Mouse (Mus musculus): ENCODE results near the gene Jtb. TPM values are rescaled to one million over a fixed set of nuclear protein-coding genes. Genes with fewer than 3 reads are reported as not detected.

Jtb gene
- total and polyA plus RNA-seq, 2 experiments from 2014 or later = 87.2 to 116 TPM

DNA sequence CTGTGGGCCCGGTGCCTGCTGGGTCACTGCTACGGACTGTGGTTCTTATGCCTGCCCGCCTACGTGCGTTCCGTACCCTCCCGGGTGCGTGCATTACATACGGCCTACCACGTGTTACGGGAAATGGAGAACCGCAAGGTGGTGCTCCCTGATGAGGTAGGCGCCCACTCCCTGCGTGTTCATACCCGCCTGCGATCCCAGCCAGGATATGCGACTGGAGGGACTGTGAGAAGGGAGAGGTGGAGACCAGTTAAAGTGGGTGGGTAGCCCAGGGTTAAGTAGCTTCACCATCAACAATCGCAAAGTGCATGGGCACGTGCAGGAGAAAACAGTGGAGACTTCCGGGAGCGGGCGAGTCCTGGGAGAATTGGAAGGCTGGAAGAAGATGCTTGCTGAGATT, 42.5 kb downstream of the Jtb start:
- no peak for DNase-seq (ENCODE audit: low spot score)
- Histone ChIP-seq H3K27me3 (ENCODE audit: control insufficient read depth, insufficient read depth, low read length) (no peaks in the 10 kb centered on the region), H3K9ac (replicated peaks; ENCODE audit: low read depth, low read length) (no peak overlapping the region), H3K4me2 (ENCODE audit: low read depth, low read length) (no peak overlapping the region), H3K4me1 (ENCODE audit: control insufficient read depth, insufficient read depth) (no peaks in the 10 kb centered on the region), H3K27ac (ENCODE audit: low read depth) (no peak overlapping the region), H3K4me3 (ENCODE audit: low read depth, low read length) (no peak overlapping the region), H3K36me3 (replicated peaks; ENCODE audit: control insufficient read depth, insufficient read depth, low read length) (peaks cover 90% of the 10 kb centered on the region), H3K9me3 (replicated peaks; ENCODE audit: control insufficient read depth, low read length) (no peaks in the 10 kb centered on the region)
- no peak for TF ChIP-seq EP300 (IDR thresholded peaks at IDR 0.05; ENCODE audit: low read depth)
- ATAC-seq (ENCODE audit: insufficient read depth, low read depth) = no peak
- 92% methylated on average over 22 of the region's 22 CpGs for WGBS

DNA sequence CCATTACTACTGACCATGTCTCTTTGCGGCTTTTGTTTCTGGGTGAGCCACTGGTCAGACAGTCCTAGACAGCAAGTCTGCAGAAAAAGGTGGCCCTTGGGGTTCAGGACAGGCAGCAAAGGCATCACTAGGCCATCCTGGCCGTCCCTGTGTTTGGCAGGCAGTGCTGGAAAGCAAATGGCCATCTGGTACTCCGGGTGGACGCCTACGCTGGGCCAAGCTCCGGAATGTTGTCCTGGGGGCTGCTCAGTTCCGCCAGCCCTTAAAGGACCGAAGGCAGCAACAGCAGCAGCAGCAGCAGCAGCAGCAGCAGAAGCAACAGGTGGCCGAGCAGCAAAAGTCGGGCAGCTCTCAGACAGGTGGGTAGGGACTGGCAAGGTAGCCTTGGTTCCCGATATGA, 43.9 kb downstream of the Jtb start:
- no peaks in the 10 kb centered on the region for H3K4me1 ChIP-seq (ENCODE audit: control insufficient read depth, insufficient read depth)
- no peak overlapping the region for H3K9ac ChIP-seq (replicated peaks; ENCODE audit: low read depth, low read length)
- H3K4me3 ChIP-seq (ENCODE audit: low read depth, low read length) = no peak overlapping the region
- no peak for DNase-seq (ENCODE audit: low spot score)
- TF ChIP-seq CTCF (IDR thresholded peaks at IDR 0.05; ENCODE audit: low read depth) (no peak), EP300 (IDR thresholded peaks at IDR 0.05; ENCODE audit: low read depth) (no peak)
- H3K4me2 ChIP-seq (ENCODE audit: low read depth, low read length) = no peak overlapping the region
- H3K9me3 ChIP-seq (replicated peaks; ENCODE audit: control insufficient read depth, low read length) = no peaks in the 10 kb centered on the region
- no peak overlapping the region for H3K27ac ChIP-seq (ENCODE audit: low read depth)
- no peak for ATAC-seq (ENCODE audit: insufficient read depth, low read depth)
- peaks cover 97% of the 10 kb centered on the region for H3K36me3 ChIP-seq (replicated peaks; ENCODE audit: control insufficient read depth, insufficient read depth, low read length)
- WGBS = 93% methylated on average over 11 of the region's 11 CpGs
- no peaks in the 10 kb centered on the region for H3K27me3 ChIP-seq (ENCODE audit: control insufficient read depth, insufficient read depth, low read length)

DNA sequence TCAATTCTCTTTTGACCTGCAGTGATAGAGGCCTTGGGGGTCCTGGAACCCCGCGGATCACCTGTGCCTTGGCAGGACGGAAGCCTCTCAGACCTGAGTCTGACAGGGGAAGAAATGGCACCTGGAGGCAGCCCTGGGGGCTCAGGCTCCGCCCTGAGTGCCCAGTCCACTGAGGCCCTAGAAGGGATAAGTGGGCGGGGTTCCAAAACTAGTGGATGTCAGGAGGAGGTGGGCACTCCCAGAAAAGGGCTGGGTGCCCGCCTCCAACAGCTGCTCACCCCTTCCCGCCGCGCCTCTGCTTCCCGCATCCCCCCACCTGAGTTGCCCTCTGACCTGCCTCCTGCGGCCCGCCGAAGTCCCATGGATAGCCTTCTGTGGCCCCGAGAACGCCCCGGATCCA, 45.5 kb downstream of the Jtb start:
- DNase-seq (ENCODE audit: low spot score) (no peak), ATAC-seq (ENCODE audit: insufficient read depth, low read depth) (no peak)
- WGBS = 61% methylated on average over 16 of the region's 16 CpGs
- Histone ChIP-seq H3K9ac (replicated peaks; ENCODE audit: low read depth, low read length) (no peak overlapping the region), H3K4me2 (ENCODE audit: low read depth, low read length) (no peak overlapping the region), H3K27me3 (ENCODE audit: control insufficient read depth, insufficient read depth, low read length) (no peaks in the 10 kb centered on the region), H3K4me1 (ENCODE audit: control insufficient read depth, insufficient read depth) (no peaks in the 10 kb centered on the region), H3K27ac (ENCODE audit: low read depth) (no peak overlapping the region), H3K9me3 (replicated peaks; ENCODE audit: control insufficient read depth, low read length) (no peaks in the 10 kb centered on the region), H3K4me3 (ENCODE audit: low read depth, low read length) (no peak overlapping the region), H3K36me3 (replicated peaks; ENCODE audit: control insufficient read depth, insufficient read depth, low read length) (peaks cover 90% of the 10 kb centered on the region)
- TF ChIP-seq CTCF (IDR thresholded peaks at IDR 0.05; ENCODE audit: low read depth) (no peak), EP300 (IDR thresholded peaks at IDR 0.05; ENCODE audit: low read depth) (no peak)

DNA sequence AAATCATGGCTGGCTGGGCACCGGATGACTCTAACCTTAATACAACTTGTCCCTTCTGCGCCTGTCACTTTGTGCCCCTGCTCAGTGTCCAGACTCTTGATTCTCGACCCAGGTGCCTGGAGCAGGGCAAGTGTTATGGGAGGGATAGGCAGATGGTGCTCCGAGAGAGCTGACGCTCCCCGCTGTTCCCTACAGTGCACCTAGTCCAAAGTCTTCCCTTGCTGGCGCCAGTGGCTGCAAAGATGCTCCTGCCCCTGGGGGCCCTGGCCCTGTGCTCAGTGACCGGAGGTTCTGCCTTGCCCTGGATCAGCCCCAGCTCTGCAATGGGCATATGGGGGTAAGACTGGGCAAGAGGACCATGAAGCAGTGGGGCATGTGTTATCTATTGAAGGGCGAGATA, 46.4 kb downstream of the Jtb start:
- WGBS = 84% methylated on average over 9 of the region's 9 CpGs
- Histone ChIP-seq H3K4me2 (ENCODE audit: low read depth, low read length) (no peak overlapping the region), H3K9me3 (replicated peaks; ENCODE audit: control insufficient read depth, low read length) (no peaks in the 10 kb centered on the region), H3K27ac (ENCODE audit: low read depth) (no peak overlapping the region), H3K4me3 (ENCODE audit: low read depth, low read length) (no peak overlapping the region), H3K36me3 (replicated peaks; ENCODE audit: control insufficient read depth, insufficient read depth, low read length) (peaks cover 81% of the 10 kb centered on the region), H3K27me3 (ENCODE audit: control insufficient read depth, insufficient read depth, low read length) (no peaks in the 10 kb centered on the region), H3K9ac (replicated peaks; ENCODE audit: low read depth, low read length) (no peak overlapping the region), H3K4me1 (ENCODE audit: control insufficient read depth, insufficient read depth) (no peaks in the 10 kb centered on the region)
- no peak for DNase-seq (ENCODE audit: low spot score)
- TF ChIP-seq EP300 (IDR thresholded peaks at IDR 0.05; ENCODE audit: low read depth) (no peak), CTCF (IDR thresholded peaks at IDR 0.05; ENCODE audit: low read depth) (no peak)
- no peak for ATAC-seq (ENCODE audit: insufficient read depth, low read depth)

DNA sequence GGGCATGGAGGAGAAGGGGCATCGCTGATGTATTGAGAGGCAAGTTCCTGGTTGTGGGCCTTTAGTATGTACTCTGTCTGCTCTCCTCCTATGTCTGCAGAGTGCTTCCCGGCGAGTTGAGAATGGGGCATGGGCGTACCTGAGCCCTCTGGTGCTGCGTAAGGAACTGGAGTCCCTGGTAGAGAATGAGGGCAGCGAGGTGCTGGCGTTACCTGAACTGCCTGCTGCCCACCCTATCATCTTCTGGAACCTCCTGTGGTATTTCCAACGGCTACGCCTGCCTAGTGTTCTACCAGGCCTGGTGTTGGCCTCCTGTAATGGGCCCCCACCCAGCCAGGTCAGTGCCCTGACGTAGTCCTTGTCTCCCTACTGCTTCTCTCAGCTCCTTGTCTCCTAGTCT, 46.8 kb downstream of the Jtb start:
- H3K36me3 ChIP-seq (replicated peaks; ENCODE audit: control insufficient read depth, insufficient read depth, low read length) = peaks cover 77% of the 10 kb centered on the region

DNA sequence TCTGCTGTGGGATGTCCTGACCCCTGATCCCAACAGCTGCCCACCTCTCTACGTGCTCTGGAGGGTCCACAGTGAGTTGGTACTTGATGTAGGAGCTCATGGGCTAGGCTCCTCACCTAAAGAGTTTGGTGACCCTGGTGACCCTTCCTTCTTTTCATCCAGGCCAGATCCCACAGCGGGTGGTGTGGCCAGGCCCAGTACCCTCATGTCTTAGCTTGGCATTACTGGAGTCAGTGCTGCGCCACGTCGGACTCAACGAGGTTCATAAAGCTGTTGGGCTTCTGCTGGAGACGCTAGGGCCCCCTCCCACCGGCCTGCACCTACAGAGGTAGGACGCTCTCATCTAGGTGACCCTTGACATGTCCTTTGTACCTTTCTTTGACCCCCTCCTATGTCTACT, 47.8 kb downstream of the Jtb start:
- Histone ChIP-seq H3K4me2 (ENCODE audit: low read depth, low read length) (no peak overlapping the region), H3K27ac (ENCODE audit: low read depth) (no peak overlapping the region), H3K9ac (replicated peaks; ENCODE audit: low read depth, low read length) (no peak overlapping the region), H3K9me3 (replicated peaks; ENCODE audit: control insufficient read depth, low read length) (no peaks in the 10 kb centered on the region), H3K4me1 (ENCODE audit: control insufficient read depth, insufficient read depth) (no peaks in the 10 kb centered on the region), H3K36me3 (replicated peaks; ENCODE audit: control insufficient read depth, insufficient read depth, low read length) (peaks cover 67% of the 10 kb centered on the region), H3K4me3 (ENCODE audit: low read depth, low read length) (no peak overlapping the region), H3K27me3 (ENCODE audit: control insufficient read depth, insufficient read depth, low read length) (no peaks in the 10 kb centered on the region)
- DNase-seq (ENCODE audit: low spot score) = no peak
- 93% methylated on average over 9 of the region's 9 CpGs for WGBS
- no peak for ATAC-seq (ENCODE audit: insufficient read depth, low read depth)
- TF ChIP-seq EP300 (IDR thresholded peaks at IDR 0.05; ENCODE audit: low read depth) (no peak), CTCF (IDR thresholded peaks at IDR 0.05; ENCODE audit: low read depth) (no peak)

More for the DNA sequence above, 46.8 kb downstream of the Jtb start:
- H3K9ac ChIP-seq (replicated peaks; ENCODE audit: low read depth, low read length) = no peak overlapping the region
- H3K27me3 ChIP-seq (ENCODE audit: control insufficient read depth, insufficient read depth, low read length) = no peaks in the 10 kb centered on the region
- WGBS = 93% methylated on average over 10 of the region's 10 CpGs
- TF ChIP-seq EP300 (IDR thresholded peaks at IDR 0.05; ENCODE audit: low read depth) = no peak
- TF ChIP-seq CTCF (IDR thresholded peaks at IDR 0.05; ENCODE audit: low read depth) = no peak
- H3K4me1 ChIP-seq (ENCODE audit: control insufficient read depth, insufficient read depth) = no peaks in the 10 kb centered on the region
- H3K4me3 ChIP-seq (ENCODE audit: low read depth, low read length) = no peak overlapping the region
- no peak overlapping the region for H3K4me2 ChIP-seq (ENCODE audit: low read depth, low read length)
- no peaks in the 10 kb centered on the region for H3K9me3 ChIP-seq (replicated peaks; ENCODE audit: control insufficient read depth, low read length)
- no peak overlapping the region for H3K27ac ChIP-seq (ENCODE audit: low read depth)
- DNase-seq (ENCODE audit: low spot score) (no peak), ATAC-seq (ENCODE audit: insufficient read depth, low read depth) (no peak)
